Mouse (Mus musculus): Measurements from ENCODE around the gene Aqp1.

The Aqp1 gene

DNA sequence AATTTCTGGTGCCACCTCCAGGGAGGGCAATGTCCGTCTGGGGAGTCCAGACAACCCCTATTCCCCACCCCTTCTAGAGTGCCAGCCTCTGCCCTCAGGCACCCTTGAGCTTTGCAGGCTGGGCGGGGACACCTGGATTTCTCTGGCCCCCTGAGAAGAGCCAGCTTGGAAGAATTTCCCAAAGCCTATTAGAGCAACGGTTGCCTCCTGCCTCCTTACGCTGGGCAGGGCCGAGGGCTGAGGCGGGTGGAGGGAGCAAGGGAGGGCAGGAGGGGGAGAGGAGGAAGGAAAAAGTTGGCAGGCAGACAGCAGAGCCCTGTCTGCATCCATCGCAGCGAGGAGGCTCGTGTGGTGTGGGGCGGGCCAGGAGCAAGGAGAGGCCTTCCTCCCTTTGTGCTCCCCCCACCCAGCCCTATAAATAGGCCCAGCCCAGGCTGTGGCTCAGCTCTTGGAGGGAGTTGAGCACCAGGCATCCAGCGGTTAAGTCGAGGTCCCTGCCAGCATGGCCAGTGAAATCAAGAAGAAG lies at the start of gene Aqp1:
Aqp1 (plus strand) TSS at position 444 of the 526 bp plus-strand sequence.
- DNase-seq: peak; percentile 99

DNA sequence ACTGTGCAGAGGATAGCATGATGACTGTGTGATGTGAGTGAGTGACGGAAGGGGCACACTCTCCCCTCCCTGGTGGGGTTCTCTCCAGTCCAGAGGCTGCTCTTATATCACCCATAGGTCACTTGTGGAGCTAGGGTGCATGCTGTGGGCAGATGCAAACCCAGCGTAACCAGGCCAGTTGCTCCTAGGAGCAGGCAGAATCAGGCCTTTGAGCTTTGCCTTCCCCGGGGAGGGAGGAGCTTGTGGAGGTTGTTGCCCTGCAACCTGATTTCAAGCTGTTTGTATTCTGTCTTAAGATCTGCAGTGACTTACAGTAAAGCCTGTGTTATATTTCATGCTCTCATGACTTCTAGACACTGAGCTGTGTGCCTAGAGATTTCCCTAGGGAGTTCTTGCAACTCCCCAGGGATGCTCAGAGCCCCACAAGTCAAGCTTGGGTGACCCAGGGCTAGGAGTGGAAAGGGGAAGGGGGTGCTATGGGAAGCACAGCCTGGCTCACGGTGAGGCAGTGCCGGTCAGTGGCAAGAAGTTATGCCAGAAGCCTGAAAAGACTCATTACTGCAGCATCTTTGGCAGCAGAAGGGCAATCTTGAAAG lies 48.1 kb upstream of the Aqp1 start:
- no peak for DNase-seq

DNA sequence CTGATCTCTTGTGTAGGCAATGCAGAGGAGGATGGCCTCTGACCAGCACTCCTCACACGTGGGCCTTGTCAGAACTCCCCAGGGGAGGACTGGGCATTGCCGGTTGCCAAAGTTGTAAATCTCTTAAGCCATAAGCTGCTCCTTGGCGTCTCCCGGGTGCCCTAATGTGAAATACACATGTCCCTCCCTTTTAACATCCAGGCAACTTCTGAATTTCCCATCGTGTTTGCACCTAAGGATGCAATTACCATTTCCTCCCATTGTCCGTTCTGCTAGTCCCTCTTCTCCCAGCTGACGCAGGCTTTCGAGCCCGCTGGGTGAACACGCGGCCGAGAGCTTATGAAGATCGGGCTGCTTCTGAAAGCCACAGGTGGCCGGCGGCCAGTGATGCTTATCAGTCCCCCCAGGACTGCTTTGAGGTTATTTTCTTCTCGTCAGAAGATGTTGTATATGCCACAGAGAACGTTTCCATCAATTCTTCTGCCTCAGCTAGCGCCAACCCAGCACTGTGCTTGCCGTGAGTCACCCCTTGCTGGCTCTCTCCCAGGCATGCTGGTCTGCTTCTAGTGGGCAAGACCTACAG lies 41.6 kb upstream of the Aqp1 start:
- DNase-seq: peak; percentile 99

DNA sequence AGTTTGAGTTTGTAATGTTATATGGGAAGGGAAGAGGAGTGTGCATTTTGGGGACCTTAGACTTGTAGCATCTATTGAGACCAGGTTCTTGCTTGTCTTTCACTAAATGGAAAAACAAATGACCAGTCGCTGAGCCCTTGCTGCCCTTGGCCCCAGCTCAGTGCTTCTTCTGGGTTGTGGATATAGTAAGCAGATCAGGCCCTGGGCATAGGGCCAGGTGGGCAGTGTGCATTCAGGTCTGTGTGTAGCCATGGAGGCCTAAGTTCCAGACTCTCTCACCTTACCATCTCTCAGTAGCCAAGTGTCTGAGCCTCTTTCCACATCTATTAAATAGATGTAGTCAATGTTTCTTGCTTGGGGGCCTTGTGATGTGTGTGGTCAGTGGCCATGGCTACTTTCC lies 40.9 kb upstream of the Aqp1 start:
- DNase-seq: no peak

DNA sequence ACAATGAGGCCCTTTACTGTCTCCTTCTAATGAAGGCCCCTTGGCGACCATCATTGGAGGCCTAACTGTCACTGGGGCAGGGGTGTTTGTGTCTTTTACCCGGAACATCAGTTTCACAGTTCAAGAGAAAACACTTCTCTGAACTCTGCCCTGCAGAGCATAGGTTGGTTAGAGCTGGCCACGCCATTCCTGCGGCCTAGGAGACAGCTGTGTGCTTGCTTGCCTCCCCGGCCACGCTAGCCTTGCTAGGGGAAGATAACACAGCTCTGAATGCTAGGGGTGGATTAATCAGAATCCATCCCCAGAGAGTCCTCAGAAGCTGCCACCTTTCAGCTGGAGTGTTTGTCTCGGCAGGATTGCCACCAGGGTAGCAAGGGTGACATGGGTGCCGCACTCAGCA lies 36.8 kb upstream of the Aqp1 start:
- no peak for DNase-seq

- DNase-seq: no peak
These were observed 36.3 kb upstream of the Aqp1 start for GRCm38 (mm10) chr6:55299917-55300316.

GRCm38 (mm10) chr6:55300704-55301103 lies 35.5 kb upstream of the Aqp1 start:
- DNase-seq: no peak

- no peak for DNase-seq
These were observed 26.1 kb upstream of the Aqp1 start for GRCm38 (mm10) chr6:55310179-55310578.

GRCm38 (mm10) chr6:55311962-55312361 lies 24.3 kb upstream of the Aqp1 start:
- no peak for DNase-seq

DNA sequence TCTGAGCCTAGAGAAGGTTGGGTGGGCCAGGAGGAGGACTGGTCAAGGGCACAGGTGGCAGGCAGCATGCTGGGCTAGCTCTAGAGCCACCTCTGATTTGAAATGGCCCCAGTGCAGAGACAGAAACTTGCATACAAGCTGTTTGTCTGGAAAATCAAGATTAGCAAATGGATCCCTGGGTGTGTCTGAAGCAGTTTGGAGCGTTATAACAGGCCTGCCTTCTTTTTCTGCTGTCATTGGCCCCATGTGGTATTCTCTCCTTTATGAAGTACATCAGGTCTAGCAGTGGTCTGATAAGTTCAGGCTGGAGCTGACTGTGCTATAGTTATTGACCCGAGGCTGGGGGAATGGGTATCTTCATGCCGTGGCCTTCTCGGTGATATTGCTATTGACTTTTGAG lies 22.3 kb upstream of the Aqp1 start:
- DNase-seq: no peak

GRCm38 (mm10) chr6:55314628-55315027 lies 21.6 kb upstream of the Aqp1 start:
- DNase-seq: peak; percentile 95

GRCm38 (mm10) chr6:55318597-55318996 lies 17.6 kb upstream of the Aqp1 start:
- DNase-seq: peak; percentile 90

DNA sequence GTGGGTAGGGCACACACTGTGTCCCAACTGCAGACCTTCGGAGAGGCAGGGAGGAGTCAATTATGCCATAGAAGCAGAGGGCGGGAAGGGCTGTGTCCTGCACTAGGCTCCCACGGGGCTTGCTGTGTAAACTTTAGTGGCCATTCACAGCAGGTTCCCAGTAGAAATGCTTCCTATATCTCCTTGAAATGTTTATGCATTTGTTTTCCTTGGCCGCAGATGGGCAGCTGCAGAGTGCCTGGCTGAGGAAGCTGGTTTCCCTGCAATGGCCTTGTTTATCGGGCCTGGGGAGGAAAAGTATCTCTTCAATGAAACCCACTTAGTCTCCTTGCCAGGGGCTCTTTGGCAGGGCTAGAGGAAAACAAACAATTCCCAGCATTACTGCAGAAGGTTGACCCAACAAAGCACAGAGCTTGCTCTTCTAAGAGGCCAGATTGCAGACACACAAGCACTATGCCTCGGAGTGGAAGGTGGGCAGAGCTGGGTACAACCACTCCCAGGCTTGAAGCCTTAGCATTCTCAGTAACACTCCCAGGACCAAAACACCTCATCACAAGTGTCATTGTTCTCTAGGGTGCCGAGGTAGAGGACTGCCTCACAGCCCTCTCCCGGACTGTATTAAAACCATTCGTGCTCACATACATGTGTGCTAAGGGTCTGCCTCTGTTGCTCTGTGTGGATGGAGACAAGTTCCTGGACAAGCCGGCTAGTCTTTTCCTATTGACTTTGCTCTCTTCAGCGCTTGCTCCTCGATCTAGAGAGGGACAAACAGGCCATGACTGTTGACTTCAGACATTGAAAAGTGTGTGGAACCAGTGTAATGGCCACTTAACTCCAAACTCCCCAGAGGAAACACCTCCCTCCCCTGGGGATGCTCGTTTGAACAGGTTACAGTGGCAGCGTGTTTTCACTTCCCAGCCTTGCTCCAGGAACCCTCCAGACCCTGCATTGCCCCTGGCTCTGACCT lies 16.4 kb upstream of the Aqp1 start:
- DNase-seq: peak; percentile 98

- DNase-seq: peak; percentile 97
These were observed 15.3 kb upstream of the Aqp1 start for GRCm38 (mm10) chr6:55320894-55321293.

DNA sequence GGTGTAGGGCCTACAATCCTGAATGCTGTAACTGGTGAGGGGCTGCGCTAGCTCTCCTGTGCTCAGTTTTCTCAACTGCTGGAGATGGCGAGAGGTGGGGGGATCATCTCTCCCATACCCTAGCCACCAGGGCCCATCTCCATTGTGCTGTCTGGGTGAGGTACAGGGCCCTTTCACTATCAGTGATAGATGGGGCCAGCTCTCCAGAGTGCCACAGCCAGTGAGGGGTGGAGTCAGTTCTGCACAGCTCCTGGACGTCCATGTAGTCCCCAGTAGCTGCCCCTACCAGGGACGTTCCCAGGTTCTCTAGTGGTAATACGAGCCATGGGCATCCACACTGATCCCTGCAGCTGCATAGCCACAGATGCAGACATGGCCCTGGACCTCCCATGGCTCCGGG lies 14.7 kb upstream of the Aqp1 start:
- DNase-seq: peak; percentile 90

- DNase-seq: no peak
These were observed 13.3 kb upstream of the Aqp1 start for GRCm38 (mm10) chr6:55322980-55323379.

- DNase-seq: no peak
These were observed 12.2 kb upstream of the Aqp1 start for GRCm38 (mm10) chr6:55323908-55324634.

DNA sequence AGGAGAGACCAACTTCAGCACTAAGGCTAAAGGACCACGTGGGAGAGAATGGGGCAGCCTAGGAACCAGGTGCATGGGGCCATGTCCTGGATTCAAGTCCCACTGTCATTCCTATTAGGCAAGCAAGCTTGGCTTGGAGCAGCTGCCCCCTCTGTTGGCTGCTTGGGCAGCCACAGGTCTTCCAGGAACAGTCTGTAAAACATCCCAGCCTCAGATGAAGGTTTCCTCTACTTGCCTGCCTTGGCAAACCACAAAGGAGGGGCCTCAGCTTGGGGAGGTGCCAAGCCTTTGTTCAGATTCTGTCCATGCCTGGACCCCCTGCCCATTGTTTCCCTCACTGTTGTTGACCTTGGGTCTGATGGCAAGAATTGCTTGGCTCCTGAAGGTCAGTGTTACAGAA lies 11.4 kb upstream of the Aqp1 start:
- peak; percentile 95 for DNase-seq

- DNase-seq: peak; percentile 99
These were observed 9.9 kb upstream of the Aqp1 start for GRCm38 (mm10) chr6:55326299-55326698.

DNA sequence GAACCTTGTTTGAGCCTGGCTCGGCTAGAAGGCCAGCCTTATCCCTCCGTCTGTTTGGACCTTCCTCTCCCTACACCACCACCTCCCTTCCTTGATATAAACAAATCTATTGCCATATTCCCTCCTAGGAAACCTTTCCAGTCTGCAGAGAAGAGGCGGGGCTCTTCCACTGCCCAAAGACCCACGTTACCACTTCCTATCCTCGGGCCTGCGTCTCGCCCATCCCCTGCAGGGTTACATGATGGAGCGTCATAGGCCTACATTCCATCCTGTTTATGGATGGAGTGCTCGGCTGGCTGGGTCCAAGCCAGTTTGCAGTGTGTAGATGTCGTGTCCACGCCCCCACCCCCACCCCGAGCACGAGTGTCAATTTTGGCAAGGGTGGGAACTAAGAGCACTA lies 8.9 kb upstream of the Aqp1 start:
- DNase-seq: peak; percentile 95

- DNase-seq: no peak
These were observed 8.1 kb upstream of the Aqp1 start for GRCm38 (mm10) chr6:55328179-55328578.

GRCm38 (mm10) chr6:55331315-55331714 lies 4.9 kb upstream of the Aqp1 start:
- peak; percentile 98 for DNase-seq
